Mouse (Mus musculus): ENCODE data around the gene Gm4340. TPM values are rescaled to one million over a fixed set of nuclear protein-coding genes. Genes with fewer than 3 reads are reported as not detected.
"Not testable (repeated sequence)": the region's sequence is repeated elsewhere in the genome, so short reads cannot be mapped to it uniquely, and the experiment has no call there.

Gm4340 gene
- total RNA-seq (2021), result not detected
- long read RNA-seq, experiment 1, result 0 reads
- long read RNA-seq, experiment 2, result 0 reads

DNA sequence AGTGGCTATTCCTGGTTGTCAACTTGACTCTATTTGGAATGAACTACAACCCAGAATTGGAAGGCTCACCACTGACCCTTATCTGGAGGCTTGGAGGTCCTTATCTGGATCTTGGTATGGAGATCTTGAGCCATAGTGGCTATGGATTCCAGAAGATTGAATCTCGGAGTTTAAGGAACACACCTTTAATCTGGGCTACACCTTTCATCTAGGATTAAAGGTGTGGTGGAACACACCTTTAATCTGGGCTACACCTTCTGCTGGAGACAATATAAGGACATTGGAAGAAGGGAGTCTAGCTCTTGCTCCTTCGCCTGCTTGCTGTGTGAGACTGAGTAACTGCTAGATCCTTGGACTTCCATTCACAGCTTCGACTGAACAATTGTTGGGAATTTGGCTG is at the start of gene Gm4340:
TSS of gene Gm4340 (plus strand) at position 301 of the 400 bp plus-strand sequence.
- DNase-seq, result not testable (repeated sequence)

DNA sequence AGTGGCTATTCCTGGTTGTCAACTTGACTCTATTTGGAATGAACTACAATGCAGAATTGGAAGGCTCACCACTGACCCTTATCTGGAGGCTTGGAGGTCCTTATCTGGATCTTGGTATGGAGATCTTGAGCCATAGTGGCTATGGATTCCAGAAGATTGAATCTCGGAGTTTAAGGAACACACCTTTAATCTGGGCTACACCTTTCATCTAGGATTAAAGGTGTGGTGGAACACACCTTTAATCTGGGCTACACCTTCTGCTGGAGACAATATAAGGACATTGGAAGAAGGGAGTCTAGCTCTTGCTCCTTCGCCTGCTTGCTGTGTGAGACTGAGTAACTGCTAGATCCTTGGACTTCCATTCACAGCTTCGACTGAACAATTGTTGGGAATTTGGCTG is 42.6 kb upstream of the Gm4340 start, which contains the start of gene Gm6763:
TSS of gene Gm6763 (plus strand) at position 301 of the 400 bp plus-strand sequence.
- DNase-seq, result not testable (repeated sequence)

DNA sequence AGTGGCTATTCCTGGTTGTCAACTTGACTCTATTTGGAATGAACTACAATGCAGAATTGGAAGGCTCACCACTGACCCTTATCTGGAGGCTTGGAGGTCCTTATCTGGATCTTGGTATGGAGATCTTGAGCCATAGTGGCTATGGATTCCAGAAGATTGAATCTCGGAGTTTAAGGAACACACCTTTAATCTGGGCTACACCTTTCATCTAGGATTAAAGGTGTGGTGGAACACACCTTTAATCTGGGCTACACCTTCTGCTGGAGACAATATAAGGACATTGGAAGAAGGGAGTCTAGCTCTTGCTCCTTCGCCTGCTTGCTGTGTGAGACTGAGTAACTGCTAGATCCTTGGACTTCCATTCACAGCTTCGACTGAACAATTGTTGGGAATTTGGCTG is 34.1 kb upstream of the Gm4340 start, which contains the start of gene Gm8764:
TSS of gene Gm8764 (plus strand) at position 301 of the 400 bp plus-strand sequence.
- not testable (repeated sequence) for DNase-seq

DNA sequence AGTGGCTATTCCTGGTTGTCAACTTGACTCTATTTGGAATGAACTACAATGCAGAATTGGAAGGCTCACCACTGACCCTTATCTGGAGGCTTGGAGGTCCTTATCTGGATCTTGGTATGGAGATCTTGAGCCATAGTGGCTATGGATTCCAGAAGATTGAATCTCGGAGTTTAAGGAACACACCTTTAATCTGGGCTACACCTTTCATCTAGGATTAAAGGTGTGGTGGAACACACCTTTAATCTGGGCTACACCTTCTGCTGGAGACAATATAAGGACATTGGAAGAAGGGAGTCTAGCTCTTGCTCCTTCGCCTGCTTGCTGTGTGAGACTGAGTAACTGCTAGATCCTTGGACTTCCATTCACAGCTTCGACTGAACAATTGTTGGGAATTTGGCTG is 25.6 kb upstream of the Gm4340 start, which contains the start of gene Gm21304:
TSS of gene Gm21304 (plus strand) at position 301 of the 400 bp plus-strand sequence.
- not testable (repeated sequence) for DNase-seq

DNA sequence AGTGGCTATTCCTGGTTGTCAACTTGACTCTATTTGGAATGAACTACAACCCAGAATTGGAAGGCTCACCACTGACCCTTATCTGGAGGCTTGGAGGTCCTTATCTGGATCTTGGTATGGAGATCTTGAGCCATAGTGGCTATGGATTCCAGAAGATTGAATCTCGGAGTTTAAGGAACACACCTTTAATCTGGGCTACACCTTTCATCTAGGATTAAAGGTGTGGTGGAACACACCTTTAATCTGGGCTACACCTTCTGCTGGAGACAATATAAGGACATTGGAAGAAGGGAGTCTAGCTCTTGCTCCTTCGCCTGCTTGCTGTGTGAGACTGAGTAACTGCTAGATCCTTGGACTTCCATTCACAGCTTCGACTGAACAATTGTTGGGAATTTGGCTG is 17.1 kb upstream of the Gm4340 start, which contains the start of gene Gm21312:
TSS of gene Gm21312 (plus strand) at position 301 of the 400 bp plus-strand sequence.
- not testable (repeated sequence) for DNase-seq

DNA sequence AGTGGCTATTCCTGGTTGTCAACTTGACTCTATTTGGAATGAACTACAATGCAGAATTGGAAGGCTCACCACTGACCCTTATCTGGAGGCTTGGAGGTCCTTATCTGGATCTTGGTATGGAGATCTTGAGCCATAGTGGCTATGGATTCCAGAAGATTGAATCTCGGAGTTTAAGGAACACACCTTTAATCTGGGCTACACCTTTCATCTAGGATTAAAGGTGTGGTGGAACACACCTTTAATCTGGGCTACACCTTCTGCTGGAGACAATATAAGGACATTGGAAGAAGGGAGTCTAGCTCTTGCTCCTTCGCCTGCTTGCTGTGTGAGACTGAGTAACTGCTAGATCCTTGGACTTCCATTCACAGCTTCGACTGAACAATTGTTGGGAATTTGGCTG is 8.6 kb upstream of the Gm4340 start, which contains the start of gene Gm20765:
TSS of gene Gm20765 (plus strand) at position 301 of the 400 bp plus-strand sequence.
- not testable (repeated sequence) for DNase-seq

DNA sequence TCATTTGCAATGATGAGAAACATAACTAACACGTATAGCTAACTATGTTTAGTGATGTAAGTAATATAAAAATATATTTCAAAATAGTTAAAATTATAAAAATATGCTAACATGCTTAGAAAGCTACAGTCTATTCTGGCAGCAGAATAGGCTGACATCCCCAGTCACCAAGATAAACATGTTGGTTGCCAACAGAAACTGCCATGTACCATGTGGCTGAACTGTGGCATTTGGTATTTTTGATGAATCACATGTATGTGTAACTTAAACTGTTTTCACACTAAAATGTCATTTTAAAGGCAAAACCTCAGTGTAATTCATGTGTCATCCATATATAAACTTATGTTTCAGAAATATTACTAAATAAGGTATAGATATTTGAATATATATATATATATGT is 15.8 kb downstream of the Gm4340 start:
- DNase-seq, result no peak

DNA sequence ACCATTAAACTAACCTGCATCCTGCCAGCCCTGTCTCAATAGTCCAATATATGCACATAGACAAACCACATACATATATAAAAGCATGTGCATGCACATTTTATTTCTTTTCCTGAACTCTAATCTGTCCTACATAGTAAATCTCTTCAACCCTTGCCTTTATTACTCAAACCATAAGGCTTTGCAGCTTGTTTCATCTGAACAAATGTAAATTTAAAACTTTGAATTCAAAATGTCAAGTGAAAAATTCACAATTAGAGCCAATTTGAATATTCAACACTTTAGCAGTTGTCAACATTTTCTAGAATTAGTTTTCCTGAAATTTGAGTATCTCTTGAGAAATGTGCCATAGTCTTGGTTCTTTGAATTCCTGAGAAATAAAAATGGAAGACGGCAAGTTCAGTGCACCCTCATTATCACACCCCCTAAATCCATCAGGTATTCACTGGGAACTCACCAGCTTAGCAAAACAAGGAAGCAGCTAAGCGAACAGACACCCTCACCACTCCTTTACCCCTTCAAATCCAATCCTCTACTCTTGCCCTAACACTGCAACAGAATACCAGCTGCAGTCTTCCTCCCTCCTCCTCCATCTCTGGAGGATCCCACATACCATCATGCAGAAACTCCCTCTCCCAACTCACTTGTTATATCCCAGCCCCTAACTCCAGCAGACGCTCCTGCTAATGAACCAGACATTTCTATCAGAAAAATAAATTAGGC is 16.6 kb downstream of the Gm4340 start:
- DNase-seq, result no peak

DNA sequence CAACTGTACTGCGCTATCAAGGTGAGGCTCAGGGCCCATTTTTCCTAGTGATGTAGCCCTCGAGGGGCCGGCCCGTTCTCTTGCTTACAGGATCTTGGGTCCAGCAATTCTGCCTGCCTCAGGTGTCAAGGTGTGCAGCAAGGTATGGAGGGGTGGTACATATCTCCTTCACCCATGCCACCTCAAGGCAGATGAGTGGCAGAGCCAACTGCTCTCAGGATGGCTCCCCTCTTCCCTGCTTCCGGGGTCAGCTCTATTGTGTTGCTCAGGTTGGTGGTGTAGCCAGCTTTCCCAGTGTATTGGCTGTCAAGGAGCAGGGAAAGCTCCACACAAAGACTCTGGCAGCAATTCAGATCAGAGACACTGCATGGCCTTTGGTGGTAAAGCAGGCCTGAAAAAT is 20.7 kb downstream of the Gm4340 start:
- DNase-seq, result no peak

DNA sequence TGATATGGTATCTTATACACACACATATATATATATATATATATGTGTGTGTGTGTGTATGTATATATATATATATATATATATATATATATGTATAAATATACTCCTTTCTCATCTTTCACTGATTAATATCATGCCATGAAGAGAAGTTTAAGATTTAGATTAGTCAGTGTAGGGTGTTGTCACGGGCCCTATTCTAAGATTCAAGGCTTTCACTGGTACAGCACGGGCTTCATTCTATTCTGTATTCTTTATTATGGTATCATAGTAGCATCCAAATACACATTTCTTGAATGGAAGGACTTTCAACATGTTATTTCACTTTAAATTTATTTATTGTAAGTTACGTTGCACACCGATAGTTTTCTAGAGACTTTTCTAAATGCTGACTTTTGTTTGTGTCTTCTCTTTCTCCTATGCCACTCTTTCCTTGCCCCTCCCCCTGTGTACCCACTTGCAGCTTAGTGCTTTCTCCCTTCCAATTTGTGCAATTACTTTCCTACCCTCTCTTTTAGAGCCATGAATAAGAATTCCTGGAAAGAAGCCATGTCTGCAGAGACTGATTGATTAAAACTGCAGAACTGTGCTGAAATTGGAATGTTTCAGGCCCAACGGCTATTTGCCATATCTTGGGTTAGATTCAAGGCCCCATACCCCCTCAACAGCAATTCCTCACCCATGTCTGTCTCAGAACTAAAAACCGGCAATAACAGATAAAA is 26.6 kb downstream of the Gm4340 start:
- DNase-seq, result no peak

Other genes with a start within 250 kb of the Gm4340 start
- gene Gm21293, start 51.1 kb upstream of the Gm4340 start, total RNA-seq (2021), result not detected
- not detected for gene Gm6763, start 42.5 kb upstream of the Gm4340 start, total RNA-seq (2021)
- not detected for gene Gm8764, start 34.0 kb upstream of the Gm4340 start, total RNA-seq (2021)
- gene Gm21304, start 25.5 kb upstream of the Gm4340 start, total RNA-seq (2021), result not detected
- gene Gm21312, start 17.0 kb upstream of the Gm4340 start, total RNA-seq (2021), result not detected
- not detected for gene Gm20765, start 8.5 kb upstream of the Gm4340 start, total RNA-seq (2021)

Data from heart, adult 18-20 months (tissue).